Mouse (Mus musculus) brain, embryonic 14.5 days (tissue): Measurements from ENCODE around the gene Cers6.

Experiments
- CTCF ChIP-seq: fragments of 200-500 bp; IDR thresholded peaks from 2 replicates; pipeline ENCODE4 v1.5.1; 2012; ENCODE audit warnings: inconsistent platforms, mild to moderate bottlenecking, moderate library complexity, borderline replicate concordance; ENCODE audit not compliant: insufficient read depth, insufficient read length; ENCODE audit errors: extremely low read depth
- POLR2A ChIP-seq: fragments of 200-500 bp; IDR thresholded peaks from 2 replicates; pipeline ENCODE4 v1.6.1; 2012; ENCODE audit warnings: mild to moderate bottlenecking, inconsistent platforms, borderline replicate concordance; ENCODE audit not compliant: poor library complexity, insufficient read depth, insufficient read length, severe bottlenecking; ENCODE audit errors: extremely low read depth

GRCm38 (mm10) chr2:69138759-69139158, 277.5 kb downstream of the Cers6 start:
- TF ChIP-seq POLR2A (no peak), CTCF (no peak)
